Mouse (Mus musculus): ENCODE results near the gene A2ml1.

DNA sequence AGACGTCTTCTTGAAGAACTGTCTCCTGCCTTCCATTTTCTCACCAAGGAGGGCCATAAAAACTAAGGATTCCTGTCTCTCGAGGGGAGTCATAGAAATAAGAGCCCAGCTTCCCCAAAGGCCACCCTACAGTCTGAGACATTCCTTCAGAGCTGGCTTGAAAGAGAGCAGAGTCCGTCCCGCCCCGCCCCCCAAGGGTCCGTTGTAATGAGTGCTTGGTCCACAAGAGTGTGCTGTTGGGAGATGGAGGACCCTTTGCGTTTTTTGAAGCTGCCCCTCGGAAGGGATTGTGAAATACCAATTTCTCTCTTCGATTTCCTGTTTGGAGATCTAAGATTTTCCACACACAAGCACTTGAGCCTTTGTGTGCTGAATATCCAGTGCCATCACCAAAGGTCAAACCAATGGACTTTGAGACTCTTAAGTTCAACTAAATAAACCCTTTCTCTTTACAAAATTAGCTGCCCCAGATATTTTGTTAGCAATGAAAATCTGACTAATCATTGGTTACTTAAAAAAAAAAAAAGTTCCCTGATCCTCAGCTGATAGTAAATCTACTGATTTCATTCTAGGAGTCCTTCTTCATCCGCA is 2.8 kb upstream of the A2ml1 start:
- TF ChIP-seq CTCF (IDR thresholded peaks at IDR 0.05; ENCODE audit: borderline replicate concordance, control insufficient read depth, extremely low read depth, insufficient read depth, low read length, poor library complexity) = no peak
- TF ChIP-seq POLR2A (IDR thresholded peaks at IDR 0.05; ENCODE audit: control insufficient read depth, extremely low read depth, insufficient read depth, low read length, poor library complexity) = no peak
